23 mouse cellular contexts compared by ENCODE assay signal in genomic region chr2:160865266-160865665, GRCm38 (mm10). TPM values are rescaled to one million over a fixed set of nuclear protein-coding genes. Genes with fewer than 3 reads are reported as not detected.
DNase-seq lines count a peak whose midpoint lies in the region; ATAC-seq and TF ChIP-seq lines count a peak whose summit lies in the region.
"Had no signal": no experiment of that assay in that cellular context is flagged by ENCODE, and none has a peak within 500 bp of the region (broad histone marks: within the 10 kb centered on the region; RNA-seq: fewer than 3 reads in every experiment).

No protein-coding gene starts in this region.

- H3K9me3 ChIP-seq in forebrain, embryonic 14.5 days (replicated peaks; ENCODE audit: control insufficient read depth, low read length) = no peaks in the 10 kb centered on the region
- H3K9me3 ChIP-seq in forebrain, embryonic 13.5 days (replicated peaks) = no peaks in the 10 kb centered on the region
- H3K9me3 ChIP-seq: forebrain, embryonic 10.5 days; heart, embryonic 15.5 days; hindbrain, embryonic 15.5 days; liver, embryonic 13.5 days; neural tube, embryonic 15.5 days had no signal

- TF ChIP-seq POLR2A in cerebellum, adult 2 months (IDR thresholded peaks at IDR 0.05; ENCODE audit: borderline replicate concordance, insufficient read depth, low read length) = no peak

- DNase-seq in forebrain, embryonic 14.5 days (ENCODE audit: low spot score) = peak; percentile 19
- DNase-seq in Patski (ENCODE audit: low read depth, low spot score) = peak; percentile 50
- DNase-seq in cerebellum, adult 2 months = peak; percentile 46 to 76
- DNase-seq in cerebellum, postnatal 36 days = peak; percentile 39 to 43
- DNase-seq in urinary bladder, postnatal 36 days (ENCODE audit: low spot score in 2 of 2) = no peak
- no peak for DNase-seq in left cerebral cortex, adult 11 months (ENCODE audit: low spot score)
- DNase-seq: adrenal gland, postnatal 36 days; gastrocnemius, postnatal 36 days; heart, postnatal 4 days; kidney, adult 9 months; kidney, postnatal 14 days; layer of hippocampus, postnatal 36 days; liver, embryonic 13.5 days; lung, adult 2 months; lung, postnatal 14 days; right cerebral cortex, postnatal 14 days; thymus, postnatal 25 days had no signal

- CTCF ChIA-PET in Patski (lab: Charles Lee) = interaction anchor here (2.2 kb wide), 1 partner anchor 19 kb away, joined by 6 read pairs; no protein-coding TSS in a partner anchor

- WGBS in forebrain, embryonic 14.5 days = 56% methylated on average over 2 of the region's 2 CpGs
- 57% methylated on average over 2 of the region's 2 CpGs for WGBS in forebrain, embryonic 13.5 days
- 12% methylated on average over 2 of the region's 2 CpGs for whole genome bisulfite sequencing in cerebellum, adult 2 months

- H3K4me1 ChIP-seq in forebrain, embryonic 14.5 days (ENCODE audit: control insufficient read depth, insufficient read depth, low read length) = no peaks in the 10 kb centered on the region
- 0 out of 2 replicates have a peak, but pooled peaks cover 4% of the 10 kb centered on the region for H3K4me1 ChIP-seq in forebrain, embryonic 13.5 days
- H3K4me1 ChIP-seq in cerebellum, adult 2 months (ENCODE audit: control insufficient read depth, insufficient read depth, low read length) = peaks cover 9% of the 10 kb centered on the region
- H3K4me1 ChIP-seq: forebrain, embryonic 10.5 days; heart, embryonic 15.5 days; hindbrain, embryonic 15.5 days; liver, embryonic 13.5 days had no signal

- ATAC-seq in forebrain, embryonic 14.5 days = no peak
- ATAC-seq in forebrain, embryonic 13.5 days = no peak
- peak; percentile 17 for ATAC-seq in Patski

- in situ Hi-C loops in Patski (cut with MboI; ENCODE audit: low pct_unique_long_range_greater_than_20kb) = no loop called here

- no peak for TF ChIP-seq CTCF in Patski (IDR thresholded peaks at IDR 0.05)
- no peak for TF ChIP-seq CTCF in cerebellum, adult 2 months (IDR thresholded peaks at IDR 0.05; ENCODE audit: borderline replicate concordance, insufficient read depth, low read depth, low read length)

- H3K4me3 ChIP-seq in forebrain, embryonic 14.5 days (ENCODE audit: low read depth, low read length) = no peak overlapping the region
- H3K4me3 ChIP-seq in forebrain, embryonic 13.5 days = no peak overlapping the region
- H3K4me3 ChIP-seq in cerebellum, adult 2 months (replicated peaks; ENCODE audit: insufficient read depth, low read depth, low read length) = no peak overlapping the region
- H3K4me3 ChIP-seq: forebrain, embryonic 10.5 days; heart, embryonic 15.5 days; hindbrain, embryonic 15.5 days; liver, embryonic 13.5 days; neural tube, embryonic 15.5 days had no signal

- no peak overlapping the region for H3K9ac ChIP-seq in forebrain, embryonic 14.5 days (ENCODE audit: low read length)
- H3K9ac ChIP-seq in forebrain, embryonic 13.5 days = no peak overlapping the region
- H3K9ac ChIP-seq: heart, embryonic 15.5 days; hindbrain, embryonic 15.5 days; liver, embryonic 13.5 days; neural tube, embryonic 15.5 days had no signal

- no peaks in the 10 kb centered on the region for H3K27me3 ChIP-seq in forebrain, embryonic 14.5 days (replicated peaks; ENCODE audit: control insufficient read depth, insufficient read depth, low read length)
- H3K27me3 ChIP-seq in forebrain, embryonic 13.5 days = no peaks in the 10 kb centered on the region
- no peaks in the 10 kb centered on the region for H3K27me3 ChIP-seq in Patski
- H3K27me3 ChIP-seq in cerebellum, adult 2 months (ENCODE audit: control insufficient read depth, insufficient read depth, low read length) = no peaks in the 10 kb centered on the region
- H3K27me3 ChIP-seq: heart, embryonic 15.5 days; hindbrain, embryonic 15.5 days; liver, embryonic 13.5 days; neural tube, embryonic 15.5 days had no signal

- no peak overlapping the region for H3K4me2 ChIP-seq in forebrain, embryonic 14.5 days (ENCODE audit: low read length)
- no peak overlapping the region for H3K4me2 ChIP-seq in forebrain, embryonic 13.5 days
- H3K4me2 ChIP-seq: heart, embryonic 15.5 days; hindbrain, embryonic 15.5 days; liver, embryonic 13.5 days; midbrain, embryonic 11.5 days; neural tube, embryonic 15.5 days had no signal

- no peak overlapping the region for H3K27ac ChIP-seq in forebrain, embryonic 14.5 days (ENCODE audit: low read depth, low read length)
- H3K27ac ChIP-seq in forebrain, embryonic 13.5 days = no peak overlapping the region
- H3K27ac ChIP-seq in cerebellum, adult 2 months (ENCODE audit: insufficient read depth, low read length) = peak overlapping the region; percentile 69
- H3K27ac ChIP-seq: forebrain, embryonic 10.5 days; heart, embryonic 15.5 days; hindbrain, embryonic 15.5 days; liver, embryonic 13.5 days; neural tube, embryonic 15.5 days had no signal

- no peaks in the 10 kb centered on the region for H3K36me3 ChIP-seq in forebrain, embryonic 14.5 days (ENCODE audit: control insufficient read depth, insufficient read depth, low read length)
- H3K36me3 ChIP-seq in forebrain, embryonic 13.5 days (ENCODE audit: poor library complexity, severe bottlenecking) = no peaks in the 10 kb centered on the region
- H3K36me3 ChIP-seq: forebrain, embryonic 10.5 days; heart, embryonic 15.5 days; hindbrain, embryonic 15.5 days; liver, embryonic 13.5 days; neural tube, embryonic 15.5 days had no signal

- POLR2A ChIA-PET in Patski (lab: Charles Lee) = no interaction called here

RNA-seq across cellular contexts. Expression of gene Zhx3, which starts 7.5 kb away (rescaled TPM):
- polyA plus RNA-seq in forebrain, embryonic 14.5 days (2014; fragmentation: Nextera tagmentation; extraction: Ambion mirVana) = 10.3 and 10.8 TPM in 2 replicates
- 13.7 and 14.0 TPM in 2 replicates for polyA plus RNA-seq in forebrain, embryonic 13.5 days (2015; fragmentation: Nextera tagmentation; extraction: Ambion mirVana)
- 14.6 TPM for polyA plus RNA-seq in Patski (2021)
- 26.2 and 27.7 TPM in 2 replicates for polyA plus RNA-seq in cerebellum, adult 2 months (2012; rRNA removed)

RNA-seq across cellular contexts. Expression of gene Lpin3, which starts 15.2 kb away (rescaled TPM):
- 0.08 TPM in 1 of 2 replicates, not detected in the other for polyA plus RNA-seq in forebrain, embryonic 14.5 days (2014; fragmentation: Nextera tagmentation; extraction: Ambion mirVana)
- 0.06 and 0.21 TPM in 2 replicates for polyA plus RNA-seq in forebrain, embryonic 13.5 days (2015; fragmentation: Nextera tagmentation; extraction: Ambion mirVana)
- polyA plus RNA-seq in Patski (2021) = 2.3 TPM
- polyA plus RNA-seq in cerebellum, adult 2 months (2012; rRNA removed) = 2.3 and 2.4 TPM in 2 replicates

RNA-seq across cellular contexts. Expression of gene Emilin3, which starts 46.9 kb away (rescaled TPM):
- 0.24 and 0.32 TPM in 2 replicates for polyA plus RNA-seq in forebrain, embryonic 14.5 days (2014; fragmentation: Nextera tagmentation; extraction: Ambion mirVana)
- polyA plus RNA-seq in forebrain, embryonic 13.5 days (2015; fragmentation: Nextera tagmentation; extraction: Ambion mirVana) = 0.72 and 0.84 TPM in 2 replicates
- polyA plus RNA-seq in Patski (2021) = not detected
- 6.4 and 7.6 TPM in 2 replicates for polyA plus RNA-seq in cerebellum, adult 2 months (2012; rRNA removed)

Comparison
In these comparisons a context has a peak if more than half of its experiments do, and no peak if none do; other contexts are left out.
1. DNase-seq: peak in forebrain, embryonic 14.5 days (single experiment), Patski (single experiment), cerebellum, adult 2 months (2 of 2) and cerebellum, postnatal 36 days (2 of 2); none in urinary bladder, postnatal 36 days (0 of 2) and left cerebral cortex, adult 11 months (single experiment).